Mouse (Mus musculus) liver, postnatal 0 days (tissue): ENCODE measurements around the gene Prdx6. TPM values are rescaled to one million over a fixed set of nuclear protein-coding genes. Genes with fewer than 3 reads are reported as not detected.

ENCODE experiments used
- ATAC-seq: fragments of 200-750 bp; cut with Nextera tagmentation; 2 replicates; pipeline ENCODE4 v1.8.0; 2017; ENCODE audit warnings: mild to moderate bottlenecking, moderate library complexity
- DNase-seq: peaks from one replicate; pipeline ENCODE4 v3.0.0-alpha.2; 2016
- H3K27ac ChIP-seq: fragments of 300-500 bp; sonication (generic); 2 replicates; pipeline ENCODE4 v1.5.1; 2014; ENCODE audit warnings: antibody characterized with exemption, moderate library complexity, mild to moderate bottlenecking, low read depth
- H3K27me3 ChIP-seq: fragments of 300-500 bp; sonication (generic); 2 replicates; pipeline ENCODE4 v1.6.1; 2014; ENCODE audit warnings: low read length, control low read depth, mixed read lengths; ENCODE audit not compliant: insufficient read depth
- H3K36me3 ChIP-seq: fragments of 300-500 bp; sonication (generic); replicated peaks from 2 replicates; pipeline ENCODE4 v1.6.1; 2014; ENCODE audit warnings: mild to moderate bottlenecking, control low read depth, low read length, moderate library complexity, mixed read lengths; ENCODE audit not compliant: insufficient read depth
- H3K4me1 ChIP-seq: fragments of 300-500 bp; sonication (generic); 2 replicates; pipeline ENCODE4 v1.6.1; 2014; ENCODE audit warnings: antibody characterized with exemption, mild to moderate bottlenecking, control low read depth; ENCODE audit not compliant: insufficient read depth
- H3K4me2 ChIP-seq: fragments of 300-500 bp; sonication (generic); 2 replicates; pipeline ENCODE4 v1.6.1; 2014; ENCODE audit warnings: low read depth, mild to moderate bottlenecking, low read length, moderate library complexity, mixed read lengths
- H3K4me3 ChIP-seq: fragments of 300-500 bp; sonication (generic); 2 replicates; pipeline ENCODE4 v1.5.1; 2014; ENCODE audit warnings: low read depth, low read length
- H3K9ac ChIP-seq: fragments of 300-500 bp; sonication (generic); replicated peaks from 2 replicates; pipeline ENCODE4 v1.6.1; 2014; ENCODE audit warnings: mild to moderate bottlenecking, moderate library complexity
- H3K9me3 ChIP-seq: fragments of 300-500 bp; sonication (generic); 2 replicates; pipeline ENCODE4 v1.6.1; 2016; ENCODE audit warnings: mild to moderate bottlenecking, control low read depth, low read length, mixed read lengths
- CTCF ChIP-seq: sonication (generic); IDR thresholded peaks from 2 replicates; pipeline ENCODE4 v1.5.1; 2016; ENCODE audit warnings: antibody characterized with exemption, low read depth
- EP300 ChIP-seq: IDR thresholded peaks from 2 replicates; pipeline ENCODE4 v1.6.1; 2016; ENCODE audit warnings: antibody characterized with exemption, low read depth, mild to moderate bottlenecking
- WGBS: fragments of 180-500 bp; shearing (Covaris S2); extraction: QIAGEN DNeasy Blood & Tissue Kit; methylation state at CpG from one replicate; pipeline ENCODE4 v1.1.7; 2014; ENCODE audit not compliant: insufficient replicate concordance; 5-methylcytosine and 5-hydroxymethylcytosine counted together
- polyA plus RNA-seq: library from polyadenylated mRNA; unstranded; fragments of >200 nt; fragmentation: Nextera tagmentation; extraction: Ambion mirVana; gene quantifications from 2 replicates; pipeline ENCODE4 v1.2.1, GENCODE M21; 2015

Gene Prdx6
- polyA plus RNA-seq, 1 experiment from 2014 or later = 560 TPM

- DNase-seq = no peak
- TF ChIP-seq CTCF (no peak), EP300 (no peak)
- Histone ChIP-seq H3K4me3 (no peak overlapping the region), H3K36me3 (no peaks in the 10 kb centered on the region), H3K27ac (no peak overlapping the region), H3K9me3 (no peaks in the 10 kb centered on the region), H3K27me3 (no peaks in the 10 kb centered on the region), H3K4me2 (no peak overlapping the region), H3K4me1 (peaks cover 6% of the 10 kb centered on the region), H3K9ac (no peak overlapping the region)
- 89% methylated on average over 8 of the region's 8 CpGs for WGBS
- no peak for ATAC-seq
Observed at GRCm38 (mm10) chr1:161263584-161263983, 12.6 kb upstream of the Prdx6 start.

- 59% methylated on average over 2 of the region's 2 CpGs for WGBS
- Histone ChIP-seq H3K4me3 (no peak overlapping the region), H3K27ac (no peak overlapping the region), H3K4me1 (peaks cover 10% of the 10 kb centered on the region), H3K27me3 (no peaks in the 10 kb centered on the region), H3K9ac (no peak overlapping the region), H3K9me3 (no peaks in the 10 kb centered on the region), H3K4me2 (no peak overlapping the region), H3K36me3 (no peaks in the 10 kb centered on the region)
- TF ChIP-seq EP300 = no peak
- no peak for TF ChIP-seq CTCF
- ATAC-seq (no peak), DNase-seq (no peak)
Observed at GRCm38 (mm10) chr1:161262542-161262941, 11.5 kb upstream of the Prdx6 start.

GRCm38 (mm10) chr1:161260761-161261160, 9.7 kb upstream of the Prdx6 start:
- Histone ChIP-seq H3K27ac (no peak overlapping the region), H3K27me3 (no peaks in the 10 kb centered on the region), H3K4me2 (no peak overlapping the region), H3K4me1 (peaks cover 23% of the 10 kb centered on the region), H3K4me3 (no peak overlapping the region), H3K36me3 (no peaks in the 10 kb centered on the region), H3K9me3 (no peaks in the 10 kb centered on the region), H3K9ac (no peak overlapping the region)
- TF ChIP-seq CTCF (no peak), EP300 (no peak)
- 77% methylated on average over 2 of the region's 2 CpGs for WGBS
- no peak for ATAC-seq
- DNase-seq = no peak

GRCm38 (mm10) chr1:161259142-161259541, 8.1 kb upstream of the Prdx6 start:
- TF ChIP-seq EP300 (no peak), CTCF (no peak)
- Histone ChIP-seq H3K9ac (no peak overlapping the region), H3K4me1 (peaks cover 28% of the 10 kb centered on the region), H3K4me2 (no peak overlapping the region), H3K36me3 (no peaks in the 10 kb centered on the region), H3K27ac (no peak overlapping the region), H3K9me3 (no peaks in the 10 kb centered on the region), H3K27me3 (no peaks in the 10 kb centered on the region), H3K4me3 (no peak overlapping the region)
- ATAC-seq (peak; percentile 81), DNase-seq (peak; percentile 79)
- WGBS = 40% methylated on average over 6 of the region's 6 CpGs

- no peaks in the 10 kb centered on the region for H3K9me3 ChIP-seq
- H3K27ac ChIP-seq = no peak overlapping the region
- H3K9ac ChIP-seq = no peak overlapping the region
- 84% methylated on average over 2 of the region's 2 CpGs for WGBS
- DNase-seq (no peak), ATAC-seq (no peak)
- no peaks in the 10 kb centered on the region for H3K27me3 ChIP-seq
- no peak overlapping the region for H3K4me3 ChIP-seq
- H3K4me1 ChIP-seq = peaks cover 36% of the 10 kb centered on the region
- H3K4me2 ChIP-seq = no peak overlapping the region
- TF ChIP-seq EP300 (no peak), CTCF (no peak)
- H3K36me3 ChIP-seq = no peaks in the 10 kb centered on the region
Observed at GRCm38 (mm10) chr1:161258331-161258730, 7.3 kb upstream of the Prdx6 start.

GRCm38 (mm10) chr1:161256918-161257317, 5.9 kb upstream of the Prdx6 start:
- H3K4me1 ChIP-seq = peaks cover 51% of the 10 kb centered on the region
- WGBS = 85% methylated on average over 7 of the region's 7 CpGs

GRCm38 (mm10) chr1:161254361-161254760, 3.3 kb upstream of the Prdx6 start:
- Histone ChIP-seq H3K4me2 (no peak overlapping the region), H3K27ac (peak overlapping the region; percentile 45), H3K9ac (no peak overlapping the region), H3K9me3 (no peaks in the 10 kb centered on the region), H3K4me3 (no peak overlapping the region), H3K36me3 (no peaks in the 10 kb centered on the region), H3K4me1 (peaks cover 59% of the 10 kb centered on the region), H3K27me3 (no peaks in the 10 kb centered on the region)
- no peak for ATAC-seq
- WGBS = 65% methylated on average over 1 of the region's 1 CpGs
- no peak for DNase-seq
- TF ChIP-seq CTCF (no peak), EP300 (0 out of 2 replicates have a peak, but pooled peaks have one; percentile 28)

More at GRCm38 (mm10) chr1:161256918-161257317, 5.9 kb upstream of the Prdx6 start:
- no peak overlapping the region for H3K9ac ChIP-seq
- no peak for ATAC-seq
- TF ChIP-seq CTCF (no peak), EP300 (no peak)
- H3K27ac ChIP-seq = no peak overlapping the region
- no peaks in the 10 kb centered on the region for H3K36me3 ChIP-seq
- H3K4me2 ChIP-seq = no peak overlapping the region
- no peak overlapping the region for H3K4me3 ChIP-seq
- DNase-seq = no peak
- H3K9me3 ChIP-seq = no peaks in the 10 kb centered on the region
- H3K27me3 ChIP-seq = no peaks in the 10 kb centered on the region
